ENCODE assay signal across 25 mouse cellular contexts in genomic region chr6:29505493-29505892, GRCm38 (mm10). TPM values are rescaled to one million over a fixed set of nuclear protein-coding genes. Genes with fewer than 3 reads are reported as not detected.
A peak's percentile ranks its signal among the peaks of the same experiment; 100 is the strongest.
DNase-seq lines count a peak whose midpoint lies in the region; ATAC-seq and TF ChIP-seq lines count a peak whose summit lies in the region.
"Had no signal": no experiment of that assay in that cellular context is flagged by ENCODE, and none has a peak within 500 bp of the region (broad histone marks: within the 10 kb centered on the region; RNA-seq: fewer than 3 reads in every experiment).

No protein-coding gene starts in this region.

- no peak overlapping the region for H3K9ac ChIP-seq in intestine, postnatal 0 days (ENCODE audit: low read depth, low read length)
- no peak overlapping the region for H3K9ac ChIP-seq in intestine, embryonic 16.5 days (ENCODE audit: low read depth, low read length)
- H3K9ac ChIP-seq in midbrain, postnatal 0 days (replicated peaks; ENCODE audit: low read length, poor library complexity, severe bottlenecking), result no peak overlapping the region
- no peak overlapping the region; the same call in 1 of the 2 replicates for H3K9ac ChIP-seq in midbrain, embryonic 13.5 days (replicated peaks)
- no peak overlapping the region for H3K9ac ChIP-seq in MEL (ENCODE audit: control insufficient read depth, low read depth, low read length, poor library complexity, severe bottlenecking)
- no peak overlapping the region for H3K9ac ChIP-seq in stomach, postnatal 0 days (ENCODE audit: low read length)
- H3K9ac ChIP-seq: forebrain, embryonic 15.5 days had no signal

- no peak overlapping the region for H3K27ac ChIP-seq in intestine, postnatal 0 days (ENCODE audit: low read depth, low read length)
- no peak overlapping the region for H3K27ac ChIP-seq in intestine, embryonic 16.5 days (ENCODE audit: low read length)
- H3K27ac ChIP-seq in midbrain, postnatal 0 days (ENCODE audit: low read depth, low read length), result no peak overlapping the region
- no peak overlapping the region for H3K27ac ChIP-seq in midbrain, embryonic 13.5 days
- H3K27ac ChIP-seq in MEL (ENCODE audit: control insufficient read depth, low read depth, low read length), result no peak overlapping the region
- no peak overlapping the region for H3K27ac ChIP-seq in stomach, postnatal 0 days (replicated peaks)
- H3K27ac ChIP-seq: forebrain, embryonic 15.5 days; macrophage; midbrain, embryonic 10.5 days had no signal

- TF ChIP-seq EP300 in MEL (IDR thresholded peaks at IDR 0.05; ENCODE audit: low read depth in 1 of 2, low read length in 2 of 2), result no peak
- no peak for TF ChIP-seq EP300 in stomach, postnatal 0 days (optimal IDR thresholded peaks at IDR 0.05)

- DNase-seq in midbrain, postnatal 0 days (ENCODE audit: low spot score), result no peak
- no peak for DNase-seq in MEL (ENCODE audit: low read depth, low spot score)
- no peak for DNase-seq in stomach, postnatal 0 days (ENCODE audit: low spot score)
- no peak for DNase-seq in left cerebral cortex, adult 18-20 months (ENCODE audit: low spot score in 2 of 2)
- DNase-seq: adrenal gland, adult 8-10 months; cerebellum, adult 9-10 months; kidney, adult 8-10 months; lung, adult 18-20 months; retina, postnatal 1 day; right cerebral cortex, postnatal 4 days had no signal

- no peak overlapping the region for H3K4me3 ChIP-seq in intestine, postnatal 0 days (ENCODE audit: low read depth, low read length)
- H3K4me3 ChIP-seq in intestine, embryonic 16.5 days (ENCODE audit: low read length), result no peak overlapping the region
- H3K4me3 ChIP-seq in midbrain, postnatal 0 days (ENCODE audit: low read depth, low read length), result no peak overlapping the region
- H3K4me3 ChIP-seq in midbrain, embryonic 13.5 days (replicated peaks), result no peak overlapping the region
- no peak overlapping the region for H3K4me3 ChIP-seq in MEL (ENCODE audit: control insufficient read depth in 1 of 2, insufficient read depth in 1 of 2, low read depth in 2 of 2, low read length in 2 of 2)
- H3K4me3 ChIP-seq in stomach, postnatal 0 days (ENCODE audit: low read depth, low read length), result no peak overlapping the region
- H3K4me3 ChIP-seq: forebrain, embryonic 15.5 days; midbrain, embryonic 10.5 days had no signal

- TF ChIP-seq RAD21 in MEL (IDR thresholded peaks at IDR 0.05; ENCODE audit: low read depth, low read length), result no peak

- no peaks in the 10 kb centered on the region for H3K79me2 ChIP-seq in MEL (ENCODE audit: control insufficient read depth, insufficient read depth, low read length, poor library complexity)

- H3K36me3 ChIP-seq in intestine, postnatal 0 days (ENCODE audit: control insufficient read depth, insufficient read depth), result no peaks in the 10 kb centered on the region
- H3K36me3 ChIP-seq in intestine, embryonic 16.5 days (ENCODE audit: control insufficient read depth, insufficient read depth, low read length), result no peaks in the 10 kb centered on the region
- H3K36me3 ChIP-seq in midbrain, postnatal 0 days (ENCODE audit: insufficient read depth, low read length), result no peaks in the 10 kb centered on the region
- H3K36me3 ChIP-seq in midbrain, embryonic 13.5 days, result no peaks in the 10 kb centered on the region
- H3K36me3 ChIP-seq in MEL (ENCODE audit: control insufficient read depth in 1 of 2, insufficient read depth in 2 of 2, low read length in 2 of 2), result peaks cover 0 to 10% of the 10 kb centered on the region in 2 experiments; a peak in 2 of 4 replicates
- H3K36me3 ChIP-seq in stomach, postnatal 0 days (ENCODE audit: control insufficient read depth, insufficient read depth, low read length), result no peaks in the 10 kb centered on the region
- H3K36me3 ChIP-seq: forebrain, embryonic 15.5 days; midbrain, embryonic 10.5 days had no signal

- no peak overlapping the region for H3K4me2 ChIP-seq in intestine, postnatal 0 days (replicated peaks; ENCODE audit: low read depth)
- H3K4me2 ChIP-seq in intestine, embryonic 16.5 days (ENCODE audit: low read depth, low read length), result no peak overlapping the region
- H3K4me2 ChIP-seq in midbrain, postnatal 0 days (ENCODE audit: low read depth, low read length, poor library complexity, severe bottlenecking), result no peak overlapping the region
- no peak overlapping the region for H3K4me2 ChIP-seq in midbrain, embryonic 13.5 days (replicated peaks)
- H3K4me2 ChIP-seq in stomach, postnatal 0 days (replicated peaks; ENCODE audit: low read depth), result no peak overlapping the region
- H3K4me2 ChIP-seq: forebrain, embryonic 15.5 days had no signal

- H3K4me1 ChIP-seq in intestine, postnatal 0 days (replicated peaks; ENCODE audit: control insufficient read depth, insufficient read depth, low read length), result 0 out of 2 replicates have a peak, but pooled peaks cover 3% of the 10 kb centered on the region
- peaks cover 24% of the 10 kb centered on the region for H3K4me1 ChIP-seq in intestine, embryonic 16.5 days (ENCODE audit: control insufficient read depth, insufficient read depth, low read length)
- H3K4me1 ChIP-seq in midbrain, postnatal 0 days (ENCODE audit: insufficient read depth, low read length), result no peaks in the 10 kb centered on the region
- H3K4me1 ChIP-seq in midbrain, embryonic 13.5 days (replicated peaks), result peaks cover 11% of the 10 kb centered on the region
- H3K4me1 ChIP-seq in MEL (ENCODE audit: control insufficient read depth in 1 of 2, insufficient read depth in 2 of 2, low read length in 2 of 2), result peaks cover 10 to 21% of the 10 kb centered on the region in 2 experiments
- H3K4me1 ChIP-seq in stomach, postnatal 0 days (replicated peaks; ENCODE audit: control insufficient read depth, insufficient read depth), result no peaks in the 10 kb centered on the region
- H3K4me1 ChIP-seq: forebrain, embryonic 15.5 days had no signal

- WGBS in intestine, postnatal 0 days, result 89% methylated on average over 5 of the region's 5 CpGs
- 94% methylated on average over 5 of the region's 5 CpGs for WGBS in intestine, embryonic 16.5 days
- 83% methylated on average over 5 of the region's 5 CpGs for WGBS in midbrain, postnatal 0 days
- WGBS in midbrain, embryonic 13.5 days, result 84% methylated on average over 5 of the region's 5 CpGs
- 84% methylated on average over 5 of the region's 5 CpGs for WGBS in stomach, postnatal 0 days

- H3K9me3 ChIP-seq in intestine, postnatal 0 days (ENCODE audit: control insufficient read depth), result no peaks in the 10 kb centered on the region
- no peaks in the 10 kb centered on the region for H3K9me3 ChIP-seq in intestine, embryonic 16.5 days (ENCODE audit: control insufficient read depth, low read length)
- H3K9me3 ChIP-seq in midbrain, postnatal 0 days (ENCODE audit: low read length), result no peaks in the 10 kb centered on the region
- H3K9me3 ChIP-seq in midbrain, embryonic 13.5 days, result no peaks in the 10 kb centered on the region
- H3K9me3 ChIP-seq in MEL (replicated peaks; ENCODE audit: insufficient read depth, low read length), result no peaks in the 10 kb centered on the region
- no peaks in the 10 kb centered on the region for H3K9me3 ChIP-seq in stomach, postnatal 0 days (ENCODE audit: control insufficient read depth, low read length)
- H3K9me3 ChIP-seq: forebrain, embryonic 15.5 days; midbrain, embryonic 10.5 days had no signal

- peaks cover 5% of the 10 kb centered on the region; the same call in 1 of the 2 replicates for H3K27me3 ChIP-seq in intestine, postnatal 0 days (replicated peaks; ENCODE audit: control insufficient read depth, insufficient read depth, low read length)
- H3K27me3 ChIP-seq in intestine, embryonic 16.5 days (replicated peaks; ENCODE audit: control insufficient read depth, insufficient read depth, low read length), result peaks cover 3% of the 10 kb centered on the region; the same call in 1 of the 2 replicates
- H3K27me3 ChIP-seq in midbrain, postnatal 0 days (ENCODE audit: insufficient read depth, low read length), result peaks cover 19% of the 10 kb centered on the region; the same call in 1 of the 2 replicates
- H3K27me3 ChIP-seq in midbrain, embryonic 13.5 days, result peaks cover 56% of the 10 kb centered on the region
- H3K27me3 ChIP-seq in MEL (ENCODE audit: control insufficient read depth in 1 of 2, insufficient read depth in 2 of 2, low read length in 2 of 2), result peaks cover 14 to 18% of the 10 kb centered on the region in 2 experiments
- no peaks in the 10 kb centered on the region for H3K27me3 ChIP-seq in stomach, postnatal 0 days (ENCODE audit: control insufficient read depth, insufficient read depth, low read length)

- peak; percentile 27 for TF ChIP-seq CTCF in intestine, postnatal 0 days (IDR thresholded peaks at IDR 0.05; ENCODE audit: low read depth)
- TF ChIP-seq CTCF in midbrain, postnatal 0 days (IDR thresholded peaks at IDR 0.05), result 0 out of 2 replicates have a peak, but pooled peaks have one; percentile 11
- TF ChIP-seq CTCF in MEL (IDR thresholded peaks at IDR 0.05 in 2 of 3, conservative IDR thresholded peaks at IDR 0.05 in 1 of 3; ENCODE audit: control insufficient read depth in 1 of 3, insufficient read depth in 1 of 3, low read depth in 2 of 3, low read length in 3 of 3, poor library complexity in 1 of 3, severe bottlenecking in 1 of 3), result peak in 2 of 3 experiments; percentile 37 to 49; a peak in 5 of 6 replicates
- 0 out of 2 replicates have a peak, but pooled peaks have one; percentile 30 for TF ChIP-seq CTCF in stomach, postnatal 0 days (IDR thresholded peaks at IDR 0.05; ENCODE audit: low read depth)

- ATAC-seq in intestine, postnatal 0 days, result no peak
- ATAC-seq in intestine, embryonic 16.5 days, result no peak
- ATAC-seq in midbrain, postnatal 0 days (ENCODE audit: low FRiP score), result no peak
- no peak for ATAC-seq in midbrain, embryonic 13.5 days
- no peak for ATAC-seq in stomach, postnatal 0 days (ENCODE audit: low FRiP score, low TSS enrichment)
- ATAC-seq: forebrain, embryonic 15.5 days had no signal

- TF ChIP-seq POLR2A in MEL (IDR thresholded peaks at IDR 0.05; ENCODE audit: control insufficient read depth in 1 of 2, insufficient read depth in 1 of 2, low read depth in 1 of 2, low read length in 2 of 2, poor library complexity in 1 of 2), result no peak

RNA-seq across cellular contexts. Expression of gene Kcp, which starts 2.3 kb away (rescaled TPM):
- 2.7 and 3.8 TPM in 2 replicates for polyA plus RNA-seq in intestine, postnatal 0 days (2015; fragmentation: Nextera tagmentation; extraction: Ambion mirVana)
- 10.9 and 12.0 TPM in 2 replicates for polyA plus RNA-seq in intestine, embryonic 16.5 days (2015; fragmentation: Nextera tagmentation; extraction: Ambion mirVana)
- total RNA-seq in midbrain, postnatal 0 days (2014; rRNA removed), result 16.3 and 27.0 TPM in 2 replicates
- 8.9 and 9.0 TPM in 2 replicates for polyA plus RNA-seq in midbrain, postnatal 0 days (2015; fragmentation: Nextera tagmentation; extraction: Ambion mirVana)
- polyA plus RNA-seq in midbrain, embryonic 13.5 days (2015; fragmentation: Nextera tagmentation; extraction: Ambion mirVana), result 11.7 and 14.0 TPM in 2 replicates
- total RNA-seq in MEL (2012; rRNA removed), result 1.0 and 1.3 TPM in 2 replicates
- polyA plus RNA-seq in MEL (2012; ENCODE audit: insufficient read depth in 1 of 2, insufficient read length in 2 of 2, low read depth in 1 of 2, low replicate concordance in 2 of 2, missing spikeins in 1 of 2), result 1 to 10 TPM in 1 of 2 experiments, not detected in 1; 6.9 TPM
- polyA plus RNA-seq in stomach, postnatal 0 days (2015; fragmentation: Nextera tagmentation; extraction: Ambion mirVana), result 3.8 and 6.1 TPM in 2 replicates
- 1 to 10 TPM in 1 of 2 experiments, under 1 TPM in 1; 0.63 to 1.1 TPM for total RNA-seq in left cerebral cortex, adult 18-20 months (2021)
- total RNA-seq: common myeloid progenitor, adult 5-6 weeks; monocyte, adult 5-6 weeks had no signal
- polyA plus RNA-seq: macrophage had no signal

RNA-seq across cellular contexts. Expression of gene Irf5, which starts 20.9 kb away (rescaled TPM):
- 4.2 and 4.3 TPM in 2 replicates for polyA plus RNA-seq in intestine, postnatal 0 days (2015; fragmentation: Nextera tagmentation; extraction: Ambion mirVana)
- 7.4 and 8.5 TPM in 2 replicates for polyA plus RNA-seq in intestine, embryonic 16.5 days (2015; fragmentation: Nextera tagmentation; extraction: Ambion mirVana)
- 3.2 and 3.5 TPM in 2 replicates for total RNA-seq in midbrain, postnatal 0 days (2014; rRNA removed)
- polyA plus RNA-seq in midbrain, postnatal 0 days (2015; fragmentation: Nextera tagmentation; extraction: Ambion mirVana), result 1.7 and 2.0 TPM in 2 replicates
- 1.3 and 1.6 TPM in 2 replicates for polyA plus RNA-seq in midbrain, embryonic 13.5 days (2015; fragmentation: Nextera tagmentation; extraction: Ambion mirVana)
- 8.2 and 9.7 TPM in 2 replicates for total RNA-seq in MEL (2012; rRNA removed)
- polyA plus RNA-seq in MEL (2012; ENCODE audit: insufficient read depth in 1 of 2, insufficient read length in 2 of 2, low read depth in 1 of 2, low replicate concordance in 2 of 2, missing spikeins in 1 of 2), result 10 to 100 TPM in 1 of 2 experiments, not detected in 1; 13.3 TPM
- 9.3 and 11.5 TPM in 2 replicates for polyA plus RNA-seq in stomach, postnatal 0 days (2015; fragmentation: Nextera tagmentation; extraction: Ambion mirVana)
- 1 to 10 TPM; 4.2 to 5.2 TPM for total RNA-seq in left cerebral cortex, adult 18-20 months (2021)

RNA-seq across cellular contexts. Expression of gene Atp6v1fnb, which starts 34.3 kb away (rescaled TPM):
- not detected in 2 replicates for polyA plus RNA-seq in intestine, postnatal 0 days (2015; fragmentation: Nextera tagmentation; extraction: Ambion mirVana)
- 0.38 TPM in 1 of 2 replicates, not detected in the other for polyA plus RNA-seq in intestine, embryonic 16.5 days (2015; fragmentation: Nextera tagmentation; extraction: Ambion mirVana)
- total RNA-seq in midbrain, postnatal 0 days (2014; rRNA removed), result 2.6 TPM in 1 of 2 replicates, not detected in the other
- polyA plus RNA-seq in midbrain, postnatal 0 days (2015; fragmentation: Nextera tagmentation; extraction: Ambion mirVana), result 0.32 and 0.72 TPM in 2 replicates
- 0.47 and 0.53 TPM in 2 replicates for polyA plus RNA-seq in midbrain, embryonic 13.5 days (2015; fragmentation: Nextera tagmentation; extraction: Ambion mirVana)
- not detected in 2 replicates for total RNA-seq in MEL (2012; rRNA removed)
- under 1 TPM in 1 of 2 experiments, not detected in 1; 0.13 TPM for polyA plus RNA-seq in MEL (2012; ENCODE audit: insufficient read depth in 1 of 2, insufficient read length in 2 of 2, low read depth in 1 of 2, low replicate concordance in 2 of 2, missing spikeins in 1 of 2)
- polyA plus RNA-seq in stomach, postnatal 0 days (2015; fragmentation: Nextera tagmentation; extraction: Ambion mirVana), result not detected in 2 replicates
- under 1 TPM in 1 of 2 experiments, not detected in 1; 0.54 TPM for total RNA-seq in left cerebral cortex, adult 18-20 months (2021)
- total RNA-seq: gastrocnemius, postnatal 4 days; layer of hippocampus, postnatal 10 days; monocyte, adult 5-6 weeks had no signal
- polyA plus RNA-seq: embryonic facial prominence, embryonic 11.5 days; forebrain, embryonic 15.5 days; heart, postnatal 0 days; hindbrain, embryonic 11.5 days; limb, embryonic 14.5 days; macrophage; midbrain, embryonic 10.5 days; neural tube, embryonic 11.5 days had no signal

RNA-seq across cellular contexts. Expression of gene Atp6v1f, which starts 38.0 kb away (rescaled TPM):
- 438 and 439 TPM in 2 replicates for polyA plus RNA-seq in intestine, postnatal 0 days (2015; fragmentation: Nextera tagmentation; extraction: Ambion mirVana)
- polyA plus RNA-seq in intestine, embryonic 16.5 days (2015; fragmentation: Nextera tagmentation; extraction: Ambion mirVana), result 358 and 362 TPM in 2 replicates
- total RNA-seq in midbrain, postnatal 0 days (2014; rRNA removed), result 262 and 302 TPM in 2 replicates
- polyA plus RNA-seq in midbrain, postnatal 0 days (2015; fragmentation: Nextera tagmentation; extraction: Ambion mirVana), result 361 and 388 TPM in 2 replicates
- 309 and 328 TPM in 2 replicates for polyA plus RNA-seq in midbrain, embryonic 13.5 days (2015; fragmentation: Nextera tagmentation; extraction: Ambion mirVana)
- total RNA-seq in MEL (2012; rRNA removed), result 289 and 312 TPM in 2 replicates
- 100 to 1,000 TPM in 1 of 2 experiments, not detected in 1; 349 TPM for polyA plus RNA-seq in MEL (2012; ENCODE audit: insufficient read depth in 1 of 2, insufficient read length in 2 of 2, low read depth in 1 of 2, low replicate concordance in 2 of 2, missing spikeins in 1 of 2)
- polyA plus RNA-seq in stomach, postnatal 0 days (2015; fragmentation: Nextera tagmentation; extraction: Ambion mirVana), result 263 and 269 TPM in 2 replicates
- total RNA-seq in left cerebral cortex, adult 18-20 months (2021), result 100 to 1,000 TPM; 262 TPM
